Mouse (Mus musculus) urinary bladder, postnatal 25 days (tissue): ENCODE measurements around the gene 1700008O03Rik.

Source experiments
- DNase-seq: peaks from one replicate; pipeline ENCODE4 v3.0.0; 2022; ENCODE audit warnings: low spot score

The 1700008O03Rik gene

DNA sequence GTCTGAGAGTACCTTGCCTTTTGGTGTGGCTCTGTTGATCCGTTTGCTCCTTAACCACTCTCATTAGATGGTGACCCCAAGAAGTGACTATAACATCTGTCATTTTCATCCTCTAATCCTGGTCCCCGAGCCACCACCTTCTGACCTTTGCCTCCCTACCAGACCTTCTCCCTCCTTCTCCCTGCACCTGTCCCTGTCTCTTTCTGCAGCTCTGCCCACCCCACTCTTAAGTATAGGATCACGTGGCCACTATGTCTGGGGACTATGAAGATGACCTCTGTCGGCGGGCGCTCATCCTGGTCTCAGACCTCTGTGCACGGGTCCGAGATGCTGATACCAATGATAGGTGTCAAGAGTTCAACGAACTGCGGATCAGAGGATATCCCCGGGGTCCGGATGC is at the start of gene 1700008O03Rik:
Gene 1700008O03Rik (minus strand): TSS at position 101 of the 400 bp plus-strand sequence.
- DNase-seq = no peak

GRCm38 (mm10) chr7:44434089-44434488 is 48.5 kb upstream of the 1700008O03Rik start:
- DNase-seq = no peak

GRCm38 (mm10) chr7:44433371-44433770 is 47.8 kb upstream of the 1700008O03Rik start:
- no peak for DNase-seq

DNA sequence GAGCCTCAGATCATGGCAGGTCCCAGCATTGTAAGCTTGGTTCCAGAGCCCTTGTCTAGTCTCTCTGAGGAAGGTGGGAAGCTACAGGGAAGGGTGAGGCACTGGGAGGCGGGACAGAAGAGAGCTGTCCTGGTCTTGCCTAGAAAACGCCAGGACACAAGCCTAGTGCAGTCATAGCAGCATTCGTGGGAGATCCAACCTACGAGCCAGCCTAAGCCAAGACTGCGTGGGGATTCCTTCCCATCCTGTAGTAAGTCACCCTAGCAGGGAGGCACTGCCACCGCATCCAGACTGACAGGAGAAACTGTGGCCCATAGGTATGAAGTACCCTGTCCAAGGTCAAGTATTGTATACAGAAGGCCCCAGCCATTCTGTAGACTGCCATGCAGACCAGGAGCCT is 46.9 kb upstream of the 1700008O03Rik start:
- DNase-seq = no peak

- no peak for DNase-seq
Observed at GRCm38 (mm10) chr7:44429534-44430488, 44.2 kb upstream of the 1700008O03Rik start.

- no peak for DNase-seq
Observed at GRCm38 (mm10) chr7:44428968-44429521, 43.4 kb upstream of the 1700008O03Rik start, which contains the start of gene Lrrc4b. Gene Lrrc4b (plus strand): TSS chr7:44429018.

DNA sequence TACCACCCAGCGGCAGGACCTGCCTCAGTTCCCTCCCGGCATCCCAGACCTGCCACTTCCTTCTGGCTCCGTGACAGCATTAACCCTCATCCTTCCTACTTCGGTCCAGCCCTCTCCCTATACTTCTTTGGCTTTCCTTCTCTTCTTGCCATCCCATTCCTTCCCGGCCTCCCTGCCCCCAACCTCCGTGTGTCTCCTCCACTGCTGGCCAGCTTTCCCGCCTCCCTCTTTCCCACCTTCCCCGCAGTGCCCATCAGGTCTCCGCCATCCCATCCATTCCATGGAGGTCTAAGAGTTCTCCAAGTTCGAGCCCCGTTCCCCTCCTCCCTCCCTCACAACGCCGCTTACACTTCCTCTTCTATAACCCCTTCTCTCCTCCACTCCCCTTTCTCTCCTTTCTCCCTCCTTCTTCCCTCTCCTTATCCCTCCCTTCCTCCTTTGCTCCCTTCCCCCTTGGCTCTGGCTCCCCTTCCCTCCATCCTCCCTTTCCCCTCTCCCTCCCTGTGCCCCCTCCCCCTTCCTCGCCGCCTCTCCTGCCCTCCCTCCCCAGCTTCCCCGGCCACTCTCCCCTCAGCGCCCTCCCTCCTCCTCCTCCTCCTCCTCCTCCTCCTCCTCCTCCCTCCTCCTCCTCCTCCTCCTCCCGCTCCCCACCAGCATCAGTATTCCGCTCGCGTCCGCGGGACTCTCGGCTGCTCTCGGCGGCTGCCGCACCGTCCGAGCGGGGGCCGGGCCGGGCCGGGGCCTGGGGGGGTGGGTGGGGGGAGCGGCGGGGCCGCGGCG is 42.7 kb upstream of the 1700008O03Rik start:
- no peak for DNase-seq

DNA sequence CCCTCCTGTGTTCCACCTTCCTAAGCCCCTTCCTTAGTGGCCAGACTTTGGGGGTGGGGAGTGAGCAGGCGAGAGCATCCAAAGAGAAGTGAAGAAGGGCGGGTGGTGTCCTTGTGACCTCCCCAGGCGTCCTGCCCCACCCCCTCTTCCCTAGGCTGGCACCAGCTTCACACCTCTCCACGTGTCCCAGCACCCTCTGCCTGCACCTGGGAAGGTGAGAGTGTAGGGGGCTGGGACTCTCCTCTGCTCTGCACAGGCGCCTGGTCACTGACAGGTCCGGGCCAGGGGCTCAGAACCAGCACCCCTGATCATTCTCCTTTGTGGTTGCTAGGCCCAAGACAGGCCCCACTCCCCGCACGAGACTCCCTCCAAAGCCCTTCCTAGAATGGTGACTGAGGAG is 42.0 kb upstream of the 1700008O03Rik start:
- DNase-seq = no peak

GRCm38 (mm10) chr7:44413307-44413706 is 27.7 kb upstream of the 1700008O03Rik start:
- no peak for DNase-seq

GRCm38 (mm10) chr7:44411144-44411543 is 25.5 kb upstream of the 1700008O03Rik start:
- DNase-seq = no peak

GRCm38 (mm10) chr7:44406015-44406355 is 20.4 kb upstream of the 1700008O03Rik start:
- no peak for DNase-seq

DNA sequence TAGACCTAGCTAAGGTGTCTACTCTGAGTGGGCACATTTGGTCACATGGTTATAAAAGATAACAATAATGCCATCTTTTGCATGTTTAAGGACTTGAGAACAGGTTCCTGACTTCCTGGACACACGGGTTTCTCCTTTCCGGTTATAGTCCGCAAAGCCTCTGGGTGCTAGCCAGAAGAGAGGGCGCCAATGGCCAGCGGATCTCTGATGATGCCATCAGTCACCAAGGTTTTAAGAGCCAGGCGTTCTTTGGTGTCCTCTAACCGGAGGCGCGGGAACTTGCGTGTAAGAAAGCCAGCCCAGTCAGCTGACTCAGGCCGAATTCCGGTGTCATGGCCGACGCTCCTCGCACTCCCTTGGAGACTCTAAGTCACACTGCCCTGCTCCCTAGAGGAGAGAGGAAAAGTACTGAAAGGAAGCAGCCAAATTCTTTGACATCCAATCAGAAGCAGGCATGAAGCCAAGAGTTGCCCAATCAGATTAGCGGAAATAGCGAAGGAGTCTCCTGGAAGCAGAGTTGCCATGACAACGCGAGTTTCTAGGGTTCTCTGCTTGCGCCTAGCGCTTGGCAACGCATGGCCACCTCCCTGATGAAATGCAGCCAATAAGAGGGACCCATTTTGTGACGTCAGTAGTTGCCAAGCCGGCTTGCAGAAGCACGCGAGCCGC is 19.9 kb upstream of the 1700008O03Rik start:
- DNase-seq = peak; percentile 73

DNA sequence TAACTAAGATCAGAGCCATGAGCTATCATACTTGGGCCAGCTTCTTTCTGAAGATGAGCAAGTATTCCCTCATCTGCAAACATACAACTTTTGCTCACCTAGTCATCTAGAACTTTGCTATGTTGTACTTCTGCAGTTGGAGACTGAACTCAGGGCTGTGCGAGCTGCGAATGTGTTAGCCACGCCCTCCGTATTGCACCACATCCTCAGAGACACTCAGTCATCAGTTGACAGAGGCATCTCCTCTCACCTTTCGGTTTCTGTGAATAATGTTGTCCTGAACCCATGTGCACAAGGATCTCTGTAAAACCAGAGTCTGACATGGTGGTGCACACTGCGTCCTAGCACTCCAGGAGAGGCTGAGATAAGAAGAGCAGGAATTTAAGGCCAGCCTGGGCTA is 16.1 kb upstream of the 1700008O03Rik start:
- no peak for DNase-seq

DNA sequence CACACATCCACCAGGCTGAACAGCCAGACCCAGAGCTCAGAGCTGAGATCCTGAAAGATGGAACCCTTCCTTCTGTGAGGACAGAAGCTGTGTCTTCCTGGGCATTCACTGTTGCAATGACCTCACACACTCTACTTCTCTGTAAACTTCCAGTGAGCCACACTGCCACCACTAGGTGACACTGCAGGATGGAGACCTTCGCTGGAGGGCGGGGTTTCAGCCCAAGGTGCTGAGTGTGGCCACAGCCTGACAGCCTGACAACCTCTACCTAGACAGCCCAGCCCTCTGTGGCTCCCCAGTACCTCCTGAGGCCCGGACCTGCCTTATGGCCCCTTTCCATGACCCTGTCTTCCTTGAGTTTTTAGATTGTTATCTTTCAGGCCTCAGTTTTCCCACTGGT is 12.9 kb upstream of the 1700008O03Rik start:
- DNase-seq = peak; percentile 26

GRCm38 (mm10) chr7:44393284-44393683 is 7.7 kb upstream of the 1700008O03Rik start:
- no peak for DNase-seq

- no peak for DNase-seq
Observed at GRCm38 (mm10) chr7:44392341-44392740, 6.7 kb upstream of the 1700008O03Rik start.

- DNase-seq = no peak
Observed at GRCm38 (mm10) chr7:44391831-44392230, 6.2 kb upstream of the 1700008O03Rik start.

DNA sequence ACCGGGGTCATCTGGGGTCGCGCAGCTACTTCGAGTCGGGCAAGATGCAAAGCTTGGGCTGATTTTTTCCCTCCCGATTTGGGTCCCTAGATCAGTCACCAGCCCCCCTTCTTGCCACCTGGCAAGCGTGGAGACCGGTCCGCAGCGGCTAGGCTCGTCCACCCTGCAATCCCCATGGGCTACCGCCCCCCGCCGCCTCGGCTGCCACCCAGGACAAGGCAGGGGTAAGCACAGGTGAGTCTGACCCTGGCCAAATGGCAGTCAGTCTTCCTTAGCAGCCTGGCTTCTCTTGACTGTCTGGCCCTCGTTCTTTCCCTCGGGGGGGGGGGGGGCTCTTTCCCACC is 932 bp downstream of the 1700008O03Rik start:
- no peak for DNase-seq

- peak; percentile 54 for DNase-seq
Observed at GRCm38 (mm10) chr7:44383980-44384715, 1.5 kb downstream of the 1700008O03Rik start, which contains the start of gene Syt3. Gene Syt3 (plus strand): TSS chr7:44384102.

GRCm38 (mm10) chr7:44382541-44382940 is 3.1 kb downstream of the 1700008O03Rik start:
- DNase-seq = no peak

DNA sequence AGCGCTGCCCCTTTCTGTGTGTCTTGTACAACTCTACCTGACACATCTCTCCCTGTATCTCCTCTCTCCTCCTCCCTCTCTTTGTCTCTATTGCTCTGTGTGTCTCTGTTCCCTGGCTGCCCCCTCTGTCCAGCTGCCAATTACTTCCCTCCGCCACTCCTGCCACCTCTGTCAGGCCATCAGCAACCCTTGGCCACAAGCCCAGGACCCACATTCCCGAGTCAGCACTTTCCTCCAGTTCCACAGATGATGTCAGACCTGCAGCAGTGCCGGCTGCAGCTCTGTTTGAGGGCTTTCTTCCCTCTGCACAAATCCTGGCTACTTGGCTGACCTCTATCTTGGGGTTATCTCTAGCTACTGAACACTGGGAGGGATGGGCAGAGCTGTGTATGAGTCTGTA is 7.3 kb downstream of the 1700008O03Rik start:
- DNase-seq = no peak
